Mouse (Mus musculus) intestine, postnatal 0 days (tissue): ENCODE data around the gene Kalrn. TPM values are rescaled to one million over a fixed set of nuclear protein-coding genes. Genes with fewer than 3 reads are reported as not detected.

Source experiments
- ATAC-seq: fragments of 200-750 bp; cut with Nextera tagmentation; 2 replicates; pipeline ENCODE4 v1.8.0; 2017; ENCODE audit warnings: mild to moderate bottlenecking, moderate TSS enrichment, moderate library complexity
- H3K27ac ChIP-seq: fragments of 300-500 bp; sonication (generic); 2 replicates; pipeline ENCODE4 v1.5.1; 2014; ENCODE audit warnings: mild to moderate bottlenecking, low read depth, low read length, moderate library complexity
- H3K27me3 ChIP-seq: fragments of 300-500 bp; sonication (generic); replicated peaks from 2 replicates; pipeline ENCODE4 v1.6.1; 2014; ENCODE audit warnings: low read length, mixed read lengths; ENCODE audit not compliant: control insufficient read depth, insufficient read depth
- H3K36me3 ChIP-seq: fragments of 300-500 bp; sonication (generic); 2 replicates; pipeline ENCODE4 v1.6.1; 2014; ENCODE audit warnings: mild to moderate bottlenecking, moderate library complexity; ENCODE audit not compliant: control insufficient read depth, insufficient read depth
- H3K4me1 ChIP-seq: fragments of 300-500 bp; sonication (generic); replicated peaks from 2 replicates; pipeline ENCODE4 v1.6.1; 2014; ENCODE audit warnings: antibody characterized with exemption, low read length, mixed read lengths; ENCODE audit not compliant: control insufficient read depth, insufficient read depth
- H3K4me2 ChIP-seq: fragments of 300-500 bp; sonication (generic); replicated peaks from 2 replicates; pipeline ENCODE4 v1.6.1; 2014; ENCODE audit warnings: low read depth, mild to moderate bottlenecking, moderate library complexity
- H3K4me3 ChIP-seq: fragments of 300-500 bp; sonication (generic); 2 replicates; pipeline ENCODE4 v1.5.1; 2014; ENCODE audit warnings: low read depth, low read length
- H3K9ac ChIP-seq: fragments of 300-500 bp; sonication (generic); 2 replicates; pipeline ENCODE4 v1.6.1; 2014; ENCODE audit warnings: mild to moderate bottlenecking, low read depth, low read length
- H3K9me3 ChIP-seq: fragments of 300-500 bp; sonication (generic); 2 replicates; pipeline ENCODE4 v1.6.1; 2016; ENCODE audit warnings: mixed run types; ENCODE audit not compliant: control insufficient read depth
- CTCF ChIP-seq: sonication (generic); IDR thresholded peaks from 2 replicates; pipeline ENCODE4 v1.5.1; 2016; ENCODE audit warnings: low read depth, mild to moderate bottlenecking, control low read depth, antibody characterized with exemption, moderate library complexity
- WGBS: fragments of 180-500 bp; shearing (Covaris S2); extraction: QIAGEN DNeasy Blood & Tissue Kit; methylation state at CpG from one replicate; pipeline ENCODE4 v1.1.7; 2014; 5-methylcytosine and 5-hydroxymethylcytosine counted together
- polyA plus RNA-seq: library from polyadenylated mRNA; unstranded; fragments of >200 nt; fragmentation: Nextera tagmentation; extraction: Ambion mirVana; gene quantifications from 2 replicates; pipeline ENCODE4 v1.2.1, GENCODE M21; 2015

The Kalrn gene
- 7.5 and 8.0 TPM in 2 replicates for polyA plus RNA-seq

DNA sequence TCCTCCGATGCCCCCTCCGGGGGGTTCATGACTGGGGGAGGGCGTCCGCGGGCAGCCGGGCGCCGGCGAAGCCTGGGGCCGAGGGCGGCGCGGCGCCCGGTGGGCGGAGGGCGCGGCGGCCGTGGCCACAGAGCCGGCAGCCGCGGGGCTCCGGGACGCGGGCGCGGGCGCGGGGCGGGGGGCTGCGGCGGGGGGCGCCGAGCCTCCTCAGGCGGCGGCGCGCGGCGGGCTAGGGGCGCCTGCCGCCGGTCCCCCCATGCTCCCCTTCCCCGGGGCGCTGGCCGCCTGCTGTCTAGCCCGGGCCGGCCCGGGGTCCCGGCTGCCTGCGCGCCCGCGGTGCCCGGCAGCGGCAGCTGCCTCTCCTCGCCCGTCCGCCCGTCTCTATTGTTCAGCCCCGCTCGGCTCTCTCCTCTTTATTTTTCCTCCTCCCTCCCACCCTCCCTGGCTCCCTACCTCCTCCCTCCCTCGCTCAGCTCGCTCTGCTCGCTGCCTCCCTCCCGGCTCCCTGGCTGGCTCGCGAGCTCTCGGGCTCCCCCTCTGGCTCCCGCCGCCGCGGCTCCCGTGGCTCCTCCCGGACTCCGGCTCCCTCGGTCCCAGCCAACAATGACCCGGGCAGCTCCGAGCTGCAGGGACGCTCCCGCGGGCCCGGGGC is at the start of gene Kalrn:
TSS of gene Kalrn (minus strand) at position 382 of the 652 bp plus-strand sequence.
- Histone ChIP-seq H3K27me3 (peaks cover 19% of the 10 kb centered on the region; the same call in 1 of the 2 replicates), H3K4me1 (0 out of 2 replicates have a peak, but pooled peaks cover 2% of the 10 kb centered on the region), H3K4me2 (peak within 1 kb of the TSS; percentile 97), H3K36me3 (no peaks in the 10 kb centered on the region), H3K9me3 (no peaks in the 10 kb centered on the region), H3K9ac (peak within 1 kb of the TSS; percentile 74), H3K4me3 (peak within 1 kb of the TSS; percentile 75), H3K27ac (peak within 1 kb of the TSS; percentile 57)
- peak; percentile 89 for ATAC-seq
- WGBS = under 1% methylated on average over 41 of the region's 84 CpGs
- peak; percentile 81 for TF ChIP-seq CTCF

GRCm38 (mm10) chr16:34614021-34614420 is 40.7 kb upstream of the Kalrn start:
- no peak for TF ChIP-seq CTCF
- H3K9me3 ChIP-seq = no peaks in the 10 kb centered on the region
- no peak overlapping the region for H3K4me3 ChIP-seq
- WGBS = 69% methylated on average over 2 of the region's 2 CpGs
- H3K27ac ChIP-seq = no peak overlapping the region
- no peak overlapping the region for H3K4me2 ChIP-seq
- H3K36me3 ChIP-seq = no peaks in the 10 kb centered on the region
- no peaks in the 10 kb centered on the region for H3K4me1 ChIP-seq
- no peak overlapping the region for H3K9ac ChIP-seq
- ATAC-seq = no peak
- H3K27me3 ChIP-seq = no peaks in the 10 kb centered on the region

DNA sequence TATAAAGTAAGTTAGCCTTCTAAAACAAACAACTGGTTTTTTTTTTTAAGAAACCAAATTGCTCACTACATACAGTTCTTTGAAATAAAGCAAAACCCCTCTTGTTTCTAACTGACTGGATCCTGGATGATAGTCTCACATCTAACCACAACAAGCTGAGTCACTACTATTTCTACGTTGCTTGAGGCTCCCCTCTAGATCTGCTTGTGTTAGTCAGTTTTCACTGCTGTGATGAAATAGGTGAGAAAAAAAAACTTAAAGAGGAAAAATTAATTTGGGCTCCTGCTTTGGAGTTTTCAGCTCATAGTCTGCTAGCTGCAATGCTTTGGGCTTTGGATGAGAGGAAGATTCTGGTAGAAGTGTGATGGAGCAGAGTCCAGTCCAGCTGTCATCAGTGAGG is 36.8 kb upstream of the Kalrn start:
- no peak overlapping the region for H3K4me2 ChIP-seq
- WGBS = 76% methylated on average over 1 of the region's 1 CpGs
- no peaks in the 10 kb centered on the region for H3K4me1 ChIP-seq
- no peak overlapping the region for H3K4me3 ChIP-seq
- H3K36me3 ChIP-seq = no peaks in the 10 kb centered on the region
- ATAC-seq = no peak
- H3K9me3 ChIP-seq = no peaks in the 10 kb centered on the region
- H3K27ac ChIP-seq = no peak overlapping the region
- no peak overlapping the region for H3K9ac ChIP-seq
- no peak for TF ChIP-seq CTCF
- H3K27me3 ChIP-seq = no peaks in the 10 kb centered on the region

GRCm38 (mm10) chr16:34605679-34606078 is 32.3 kb upstream of the Kalrn start:
- no peaks in the 10 kb centered on the region for H3K9me3 ChIP-seq
- no peaks in the 10 kb centered on the region for H3K36me3 ChIP-seq
- H3K4me2 ChIP-seq = no peak overlapping the region
- H3K4me1 ChIP-seq = no peaks in the 10 kb centered on the region
- WGBS = 20% methylated on average over 3 of the region's 3 CpGs
- H3K9ac ChIP-seq = no peak overlapping the region
- peak; percentile 79 for TF ChIP-seq CTCF
- no peaks in the 10 kb centered on the region for H3K27me3 ChIP-seq
- ATAC-seq = no peak
- no peak overlapping the region for H3K4me3 ChIP-seq
- no peak overlapping the region for H3K27ac ChIP-seq

DNA sequence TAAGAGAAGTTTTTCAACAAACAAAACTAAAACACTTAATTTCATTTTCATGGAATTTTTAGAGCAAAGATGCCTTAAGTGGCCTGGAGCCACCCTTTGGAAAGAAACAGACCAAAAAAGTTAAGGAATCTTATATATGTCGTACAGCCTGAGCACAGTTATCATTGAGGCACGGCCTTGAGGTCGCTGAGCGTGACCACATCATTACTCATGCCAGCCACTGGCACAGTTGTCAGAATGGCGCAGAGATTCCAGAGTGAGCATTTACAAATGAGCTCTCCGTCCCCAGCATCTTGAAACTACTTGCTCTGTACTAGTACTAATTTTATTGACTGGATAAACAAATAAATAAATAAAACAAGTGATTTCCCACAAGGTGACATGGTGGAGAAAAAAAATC is 30.5 kb upstream of the Kalrn start:
- Histone ChIP-seq H3K9me3 (no peaks in the 10 kb centered on the region), H3K36me3 (no peaks in the 10 kb centered on the region), H3K9ac (no peak overlapping the region), H3K4me1 (no peaks in the 10 kb centered on the region), H3K27me3 (no peaks in the 10 kb centered on the region), H3K27ac (no peak overlapping the region), H3K4me3 (no peak overlapping the region), H3K4me2 (no peak overlapping the region)
- ATAC-seq = no peak
- 72% methylated on average over 6 of the region's 6 CpGs for WGBS
- no peak for TF ChIP-seq CTCF

DNA sequence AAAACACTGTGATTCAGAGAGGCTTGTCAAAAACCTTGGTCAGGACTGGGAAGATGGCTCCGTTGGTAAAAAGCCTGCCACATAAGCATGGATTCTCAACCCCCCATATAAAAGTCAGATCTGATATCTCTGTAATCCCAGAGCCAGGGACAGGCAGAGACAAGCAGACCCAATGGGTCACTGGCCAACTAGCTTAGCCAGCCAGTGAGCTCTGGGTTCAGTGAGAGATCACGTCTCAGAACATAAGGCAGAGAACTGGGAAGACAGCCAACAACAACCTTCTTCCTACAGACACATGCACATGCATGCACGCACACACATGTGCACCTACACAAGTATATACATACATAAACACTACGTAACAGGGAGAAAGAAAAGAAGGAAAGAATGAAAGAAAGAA is 29.7 kb upstream of the Kalrn start:
- Histone ChIP-seq H3K4me3 (no peak overlapping the region), H3K27me3 (no peaks in the 10 kb centered on the region), H3K27ac (no peak overlapping the region), H3K4me1 (no peaks in the 10 kb centered on the region), H3K9me3 (no peaks in the 10 kb centered on the region), H3K4me2 (no peak overlapping the region), H3K9ac (no peak overlapping the region), H3K36me3 (no peaks in the 10 kb centered on the region)
- WGBS = 72% methylated on average over 4 of the region's 4 CpGs
- ATAC-seq = no peak
- no peak for TF ChIP-seq CTCF
